Mouse (Mus musculus) heart, adult 2 months (tissue): Measurements from ENCODE around the gene Sema6c.

Experiments
- CTCF ChIP-seq: fragments of 200-600 bp; IDR thresholded peaks from 2 replicates; pipeline ENCODE4 v1.8.1; 2022; ENCODE audit warnings: antibody characterized with exemption, mild to moderate bottlenecking, moderate library complexity
- EP300 ChIP-seq: fragments of 200-500 bp; IDR thresholded peaks from 2 replicates; pipeline ENCODE4 v1.6.1; 2011; ENCODE audit warnings: low read depth, low read length, control low read depth; ENCODE audit not compliant: insufficient read depth
- POLR2A ChIP-seq: fragments of 200-500 bp; IDR thresholded peaks from 2 replicates; pipeline ENCODE4 v1.6.1; 2011; ENCODE audit warnings: mild to moderate bottlenecking, low read depth, low read length, control low read depth; ENCODE audit not compliant: insufficient read depth

DNA sequence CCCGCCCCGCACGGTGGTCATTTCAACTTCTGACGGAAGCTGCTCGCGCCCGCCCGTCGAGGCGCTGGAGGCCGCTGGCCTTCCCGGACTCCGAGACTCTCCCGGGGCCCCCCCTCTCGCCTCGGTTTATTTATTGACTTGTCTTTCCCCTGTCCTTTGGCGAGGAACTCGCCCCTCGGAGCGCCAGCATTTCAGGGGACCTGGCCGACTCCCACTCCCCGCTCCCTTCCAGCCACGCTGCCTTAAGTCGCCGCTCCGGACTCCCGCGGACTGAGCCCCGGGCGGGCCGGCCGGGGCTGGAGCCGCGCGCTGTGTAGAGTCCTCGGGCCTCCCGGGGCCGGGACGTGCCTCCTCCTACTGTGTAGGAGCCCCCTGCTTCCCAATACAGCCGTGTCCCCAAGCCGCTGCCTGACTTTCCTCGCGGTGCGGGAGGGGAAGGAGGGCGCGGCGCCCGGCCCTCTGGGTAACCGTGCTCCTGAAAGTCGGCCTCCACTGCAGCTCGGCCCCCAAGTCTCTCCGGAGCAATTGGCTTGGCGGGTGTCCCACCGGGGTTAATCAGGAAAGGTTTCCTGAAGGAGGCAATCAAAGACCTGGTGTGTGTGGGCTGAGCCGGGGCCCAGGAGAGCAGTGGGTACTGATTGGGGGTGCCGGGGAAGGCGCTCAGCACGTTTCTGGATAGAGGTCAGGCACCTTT lies 13.1 kb downstream of the Sema6c start:
- TF ChIP-seq POLR2A, result no peak
- no peak for TF ChIP-seq CTCF
- TF ChIP-seq EP300, result no peak
